Mouse (Mus musculus): ENCODE measurements at regions not wholly inside any gene's neighbourhood (a gene's known extent, or its start where the extent isn't known, plus 50 kb on each side); places are given as distances from the start of the nearest gene placed in this dataset.
A peak's percentile ranks its signal among the peaks of the same experiment; 100 is the strongest.
"Not testable (repeated sequence)": the region's sequence is repeated elsewhere in the genome, so short reads cannot be mapped to it uniquely, and the experiment has no call there.

DNA sequence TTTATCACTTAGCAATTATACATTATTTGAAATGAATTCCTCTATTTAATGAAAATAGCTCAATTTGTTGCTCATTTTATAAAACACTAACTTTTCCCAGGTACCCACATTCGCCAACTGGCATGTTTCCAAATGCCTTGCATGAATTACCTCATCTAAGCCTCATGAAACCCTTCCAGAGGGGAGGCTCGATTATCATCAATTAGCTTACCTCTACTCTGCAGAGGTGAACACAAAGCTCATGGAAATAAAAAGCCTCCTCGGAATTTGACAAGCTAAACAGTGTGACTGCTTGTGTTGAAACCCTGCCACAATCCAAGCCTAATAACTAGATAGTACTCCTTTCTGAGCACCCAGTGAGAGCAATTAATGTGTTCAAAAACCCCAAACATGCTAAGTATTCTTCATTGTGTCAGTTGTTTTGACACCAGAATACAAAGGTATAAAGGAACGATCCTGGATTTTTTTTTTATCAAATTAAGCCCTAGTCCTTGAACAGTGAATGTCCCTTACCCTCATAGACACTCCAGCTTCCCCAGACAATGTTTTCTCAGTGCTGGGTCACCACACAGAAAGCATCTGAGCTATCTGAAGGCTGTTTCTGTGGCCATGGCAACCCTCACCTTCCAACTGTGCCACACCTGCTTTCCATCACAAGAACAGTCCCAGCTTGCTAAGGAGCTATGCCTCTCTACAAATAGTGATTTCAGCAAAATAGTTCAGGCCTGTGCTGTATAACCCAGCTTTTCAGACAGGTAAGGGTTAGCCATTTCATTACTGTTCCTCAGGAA is 530.4 kb downstream of the Rapgef2 start:
- no peak for DNase-seq

DNA sequence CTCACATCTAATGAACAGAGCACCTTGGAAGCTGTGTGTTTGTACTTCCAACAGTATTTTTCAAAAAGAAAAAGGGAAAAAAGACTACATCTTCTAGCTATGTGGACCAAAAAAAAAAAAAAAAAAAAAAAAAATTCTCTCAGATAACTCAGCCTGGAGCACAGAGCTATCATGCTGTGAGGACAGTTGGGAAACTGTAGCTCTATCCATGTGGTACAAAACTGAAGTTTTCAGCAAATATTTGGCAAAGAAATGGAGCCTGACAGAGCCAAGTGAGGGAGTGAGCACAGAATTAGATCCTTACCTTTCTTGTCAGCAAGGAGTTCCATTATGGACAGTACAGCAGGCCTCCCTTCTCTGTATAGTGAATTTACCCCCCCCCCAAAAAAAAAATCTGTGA is 550.2 kb downstream of the Rapgef2 start:
- DNase-seq: no peak

DNA sequence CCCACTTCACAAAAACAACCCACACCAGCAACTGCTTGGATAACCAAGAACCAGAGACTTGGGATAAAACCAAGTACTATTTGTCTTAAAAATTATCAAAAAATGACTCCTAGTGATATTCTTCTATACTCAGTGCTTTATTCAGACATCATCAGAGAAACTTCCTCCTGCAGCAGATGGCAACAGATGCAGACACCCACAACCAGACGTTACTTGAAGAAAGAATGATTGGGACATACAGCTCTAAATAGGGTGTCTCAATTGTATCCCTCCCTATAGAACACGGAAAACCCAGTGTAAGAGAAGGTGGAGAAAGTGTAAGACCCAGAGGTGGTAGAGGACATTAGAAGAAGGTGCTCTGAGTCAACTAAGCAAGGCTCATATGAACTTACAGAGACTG is 569.6 kb downstream of the Rapgef2 start:
- no peak for DNase-seq

DNA sequence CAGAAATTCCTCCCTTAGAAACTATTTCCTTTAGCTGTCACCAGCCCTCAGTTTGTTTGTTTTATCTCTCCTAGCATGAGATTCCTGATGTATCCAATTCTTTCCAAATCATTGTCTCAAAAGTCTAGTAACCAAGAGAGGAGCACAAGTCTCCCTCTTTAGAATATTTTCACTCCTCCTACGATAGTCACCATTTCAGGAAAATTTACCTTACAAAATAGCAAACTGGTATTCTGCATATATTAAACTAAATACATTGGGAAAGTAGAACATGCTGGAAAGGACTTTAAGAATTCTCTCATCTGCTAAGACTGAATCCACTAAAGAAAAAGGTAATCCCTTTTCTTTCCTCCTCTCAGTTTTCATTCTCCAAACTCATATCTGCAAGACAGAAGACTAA is 578.6 kb downstream of the Rapgef2 start:
- no peak for DNase-seq

DNA sequence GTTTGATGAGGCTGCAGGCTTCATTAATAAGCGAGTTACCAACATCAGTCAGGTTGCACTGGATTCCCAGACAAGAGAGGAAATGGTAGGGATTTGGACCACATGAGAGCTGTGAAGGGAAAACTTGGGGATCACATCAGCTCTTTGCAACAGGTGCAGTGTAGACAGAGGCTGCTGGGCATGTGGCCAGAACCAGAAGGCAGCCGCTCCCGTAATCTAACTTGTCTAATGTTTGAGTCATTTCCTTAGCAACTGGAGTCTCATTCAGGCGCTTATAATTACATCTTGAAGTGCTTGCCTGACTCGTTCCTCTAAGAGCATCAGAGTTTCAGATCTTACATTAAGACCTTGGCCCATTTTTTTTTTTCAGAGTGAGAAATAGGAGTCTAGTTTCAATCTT is 587.4 kb downstream of the Rapgef2 start:
- peak; percentile 13 for DNase-seq

DNA sequence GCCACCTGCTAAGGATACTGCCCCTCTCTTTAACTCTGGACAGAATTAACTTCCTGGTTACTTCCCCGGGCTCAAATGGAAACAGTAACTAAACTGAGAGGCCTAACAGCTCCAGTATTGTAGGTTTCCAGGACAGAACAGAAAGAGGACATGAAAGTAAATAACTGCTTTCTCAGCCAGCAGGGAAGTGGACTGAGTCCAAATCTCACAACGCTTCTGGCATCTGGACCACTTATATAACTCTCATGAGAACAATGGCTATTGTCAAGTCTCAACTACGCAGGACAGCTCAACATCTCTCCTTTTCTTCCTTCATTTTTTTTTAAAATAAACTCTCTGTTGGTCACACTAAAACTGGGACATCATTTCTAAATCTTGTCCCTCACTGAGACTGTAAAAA is 594.8 kb downstream of the Rapgef2 start:
- DNase-seq: no peak

DNA sequence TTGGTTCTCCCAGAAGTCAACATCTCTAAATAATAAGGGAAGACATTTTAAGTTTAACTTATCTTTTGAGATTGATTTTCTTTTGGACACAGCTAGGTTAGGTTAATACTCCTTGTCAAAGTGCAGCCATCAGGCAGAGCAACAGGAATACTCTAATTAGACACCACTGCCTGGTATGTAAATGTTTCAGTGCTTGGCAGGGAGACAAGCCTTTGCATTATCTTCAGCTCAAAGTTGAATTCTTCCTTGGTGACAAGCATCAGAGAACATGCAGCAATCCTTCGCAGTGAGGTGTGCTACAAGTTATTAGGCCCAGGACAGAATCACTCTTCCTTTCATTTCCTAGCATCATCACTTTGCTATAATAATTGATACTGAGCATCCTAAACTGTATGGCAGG is 608.7 kb downstream of the Rapgef2 start:
- DNase-seq: no peak

DNA sequence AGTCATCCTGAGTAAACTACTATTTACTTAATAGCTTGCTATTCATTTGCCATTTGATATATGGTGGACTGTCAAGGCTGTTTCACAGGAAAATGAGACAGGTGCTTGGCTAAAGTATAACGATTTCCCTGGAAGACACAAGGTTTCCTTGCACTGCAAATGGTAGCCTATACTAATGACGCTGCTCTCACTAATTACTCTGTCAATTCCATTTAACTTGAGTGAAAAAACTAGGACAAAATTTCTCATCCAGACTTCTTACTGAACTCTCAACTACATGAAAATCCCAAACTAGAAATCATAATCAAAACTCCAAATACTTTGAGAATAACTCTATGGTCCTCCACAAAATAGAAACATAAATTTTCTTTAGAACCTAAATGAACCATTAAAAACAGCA is 609.5 kb downstream of the Rapgef2 start:
- no peak for DNase-seq

DNA sequence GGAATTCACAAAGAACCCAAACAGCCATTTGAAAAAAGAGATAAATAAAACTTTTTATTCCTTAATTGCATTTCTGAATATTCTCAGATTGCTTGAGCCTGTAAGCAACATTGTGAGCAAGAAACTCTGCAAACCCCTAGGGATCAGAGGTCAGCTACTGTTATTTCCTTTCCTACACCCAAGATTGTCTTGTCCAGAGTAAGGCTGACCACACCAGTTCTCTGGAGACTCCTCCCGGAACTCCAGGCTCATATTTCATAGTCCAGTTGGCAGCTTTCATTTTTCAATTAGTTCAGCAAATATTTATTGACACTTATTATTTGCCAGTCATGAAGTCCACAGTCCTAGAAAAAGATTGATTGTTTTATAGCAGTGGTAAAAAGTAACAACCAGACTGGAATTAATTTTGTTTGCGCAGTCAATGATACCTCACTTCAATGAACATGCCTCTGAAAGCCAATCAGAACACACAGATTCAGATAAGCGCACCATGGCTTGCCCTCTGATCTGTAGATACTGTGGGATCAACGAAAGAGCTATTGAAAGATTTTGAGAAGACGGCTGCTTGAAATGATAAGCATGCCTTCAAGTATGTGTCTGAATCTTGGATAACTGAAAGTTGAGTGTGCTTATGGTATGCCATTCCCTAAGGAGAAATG is 611.7 kb downstream of the Rapgef2 start:
- DNase-seq: no peak

DNA sequence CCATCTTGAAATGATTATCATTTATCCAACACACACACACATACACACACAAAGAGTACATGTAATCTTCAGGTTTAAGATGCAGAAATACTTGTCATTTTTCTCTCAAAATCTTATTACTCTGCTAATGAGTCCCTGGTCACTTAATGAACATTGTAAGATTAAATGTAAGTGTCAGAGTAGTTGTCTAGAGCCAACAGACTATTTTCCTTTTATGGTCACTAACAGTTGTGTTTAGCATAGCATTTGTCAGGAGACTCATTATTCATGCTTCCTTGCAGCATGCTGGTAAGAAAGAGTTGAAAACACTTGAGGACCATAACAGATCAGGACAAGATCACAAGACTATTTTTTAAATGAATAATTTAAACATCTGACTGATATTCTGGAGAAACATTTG is 618.3 kb downstream of the Rapgef2 start:
- no peak for DNase-seq

DNA sequence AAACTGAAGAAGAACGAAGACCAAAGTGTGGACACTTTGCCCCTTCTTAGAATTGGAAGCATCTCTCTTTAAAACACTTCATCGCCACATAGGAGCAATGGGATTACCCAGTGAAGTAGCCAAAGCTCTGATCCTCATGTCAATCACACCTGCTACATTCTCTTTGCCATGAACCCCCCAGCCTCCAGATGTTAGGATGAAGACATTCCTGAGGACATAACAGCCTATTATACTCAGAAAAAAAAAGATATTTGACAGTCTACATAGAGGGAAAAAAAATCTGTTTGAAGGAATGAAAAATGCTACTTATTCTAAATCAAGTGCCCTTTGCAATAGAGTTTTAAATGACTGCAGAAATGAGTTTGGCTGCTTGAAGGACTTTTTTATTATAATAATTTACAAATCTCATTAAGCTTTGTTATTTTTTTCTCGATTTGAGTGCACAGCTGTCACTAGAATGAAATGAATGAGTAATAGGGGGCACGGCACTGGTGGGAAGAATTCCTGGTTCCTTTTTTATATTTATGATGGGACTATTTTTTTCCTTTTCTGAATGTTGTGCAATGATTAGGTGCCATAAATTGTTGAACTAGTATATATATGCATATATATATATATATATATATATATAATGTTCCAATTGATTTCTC is 618.8 kb downstream of the Rapgef2 start:
- no peak for DNase-seq

DNA sequence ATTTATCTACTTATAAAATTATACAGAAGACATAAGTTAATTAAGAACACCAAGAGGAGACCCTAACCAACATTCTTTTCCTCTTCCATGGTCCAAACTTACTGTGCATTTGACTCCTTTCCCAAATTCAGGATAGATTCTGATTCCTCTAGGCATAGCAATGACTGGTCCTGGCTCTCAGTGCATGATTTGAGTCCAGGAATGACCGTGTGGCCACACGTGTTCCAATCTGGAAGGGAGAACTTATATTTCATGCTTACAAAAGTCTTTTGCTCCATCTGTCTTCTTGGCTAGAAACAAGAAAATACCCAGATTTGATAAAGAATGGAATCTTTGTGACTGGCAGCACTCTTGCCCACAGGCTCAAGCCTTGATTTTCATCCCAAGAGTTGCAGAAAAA is 638.2 kb downstream of the Rapgef2 start:
- DNase-seq: no peak

DNA sequence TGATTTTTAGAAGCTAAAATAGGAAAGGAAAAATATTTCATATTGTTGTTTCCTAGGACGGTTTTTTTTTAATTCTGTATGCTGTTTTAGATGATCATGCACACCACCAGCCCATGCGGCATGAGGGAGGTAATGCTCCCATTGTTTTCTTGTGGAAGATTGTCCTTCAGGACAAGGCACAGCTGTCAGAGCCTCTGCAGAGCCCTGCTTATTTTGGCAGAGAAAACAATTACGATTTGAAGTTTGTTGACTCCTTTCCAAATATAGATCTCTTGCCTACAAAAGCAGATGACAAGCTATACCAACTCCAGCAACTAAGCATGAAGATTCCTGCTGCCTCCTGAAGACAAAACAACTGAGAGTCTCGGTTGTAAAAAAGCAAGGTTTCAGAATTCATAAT is 650.9 kb downstream of the Rapgef2 start:
- DNase-seq: no peak

DNA sequence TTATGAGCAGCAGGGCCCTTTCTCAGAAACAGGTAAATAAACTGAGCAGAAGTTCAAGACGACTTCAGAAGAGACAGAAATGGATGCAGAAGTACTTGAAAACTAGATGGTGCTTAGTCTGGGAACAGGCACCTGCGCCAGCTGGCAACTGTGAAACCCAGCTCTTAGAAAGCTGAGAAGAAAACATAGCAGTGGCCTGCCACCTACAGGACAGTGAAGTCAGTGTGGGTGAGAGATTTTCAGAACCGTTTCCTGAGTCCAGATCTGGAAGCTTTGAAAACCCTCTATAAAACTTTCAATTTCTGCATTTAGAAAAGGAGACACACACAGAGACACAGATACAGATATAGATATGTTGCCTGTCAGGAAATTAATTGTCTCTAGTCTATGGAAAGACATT is 667.4 kb downstream of the Rapgef2 start:
- DNase-seq: peak; percentile 56

DNA sequence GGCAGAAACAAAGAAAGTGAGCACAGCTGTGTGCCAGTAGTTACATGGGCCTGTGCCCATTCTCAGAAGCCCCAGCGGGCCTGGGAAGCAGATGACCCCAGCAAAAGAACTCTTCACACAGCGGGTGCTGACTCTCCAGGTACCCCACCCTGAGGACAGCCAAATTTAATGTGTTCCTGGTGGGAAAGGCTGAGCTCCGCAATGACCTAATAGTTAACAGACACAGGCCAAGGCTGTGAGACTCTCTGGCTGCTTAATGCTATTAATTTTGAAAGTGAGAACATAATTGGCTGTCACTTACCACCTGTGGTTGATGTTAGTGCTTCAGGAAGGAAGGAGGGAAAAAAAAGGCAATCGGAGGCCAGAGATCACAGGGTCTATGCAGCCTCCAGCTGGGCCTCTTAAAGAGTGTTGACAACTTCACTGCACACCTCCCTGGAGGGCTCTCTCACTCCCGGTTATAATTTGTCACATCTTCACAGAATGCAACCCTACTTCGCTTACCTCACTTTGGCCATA is 691.5 kb downstream of the Rapgef2 start:
- DNase-seq: no peak

DNA sequence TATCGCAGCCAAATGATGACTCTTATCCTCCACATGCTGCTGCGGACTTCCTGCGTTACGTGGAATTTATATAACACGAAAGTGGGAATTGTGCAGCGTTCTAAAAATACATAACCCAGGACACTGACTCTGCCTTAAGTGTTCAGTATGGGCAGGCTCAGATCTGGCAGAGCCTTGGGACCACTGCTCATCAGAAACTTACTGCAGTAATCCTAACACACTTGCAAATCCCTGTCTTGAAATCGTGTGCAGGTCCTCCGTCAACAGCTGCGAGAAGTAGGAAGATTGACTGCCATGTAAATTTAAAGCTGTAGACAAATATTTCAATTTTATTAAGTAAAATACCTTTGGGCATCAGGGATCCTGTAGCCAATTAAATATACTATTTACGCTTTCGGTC is 692.0 kb downstream of the Rapgef2 start:
- no peak for DNase-seq

DNA sequence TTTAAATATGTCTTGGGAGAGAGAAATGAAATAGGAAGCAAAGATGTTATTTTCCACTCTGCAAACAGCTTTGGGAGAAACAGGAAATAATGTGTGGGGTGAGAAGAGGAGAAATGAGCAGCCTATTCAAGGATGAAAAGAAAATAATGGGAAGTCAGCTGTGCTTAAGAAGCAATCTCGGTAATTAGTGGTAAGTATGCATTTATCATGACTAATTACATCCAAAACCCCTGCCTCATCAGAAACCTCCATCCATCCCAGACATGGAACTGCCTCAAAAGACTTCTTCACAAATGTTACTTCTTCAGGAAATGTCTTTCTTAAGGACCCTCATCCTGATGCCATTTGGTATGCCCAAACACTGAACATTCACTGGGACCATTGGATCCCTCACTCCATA is 699.7 kb downstream of the Rapgef2 start:
- DNase-seq: no peak

DNA sequence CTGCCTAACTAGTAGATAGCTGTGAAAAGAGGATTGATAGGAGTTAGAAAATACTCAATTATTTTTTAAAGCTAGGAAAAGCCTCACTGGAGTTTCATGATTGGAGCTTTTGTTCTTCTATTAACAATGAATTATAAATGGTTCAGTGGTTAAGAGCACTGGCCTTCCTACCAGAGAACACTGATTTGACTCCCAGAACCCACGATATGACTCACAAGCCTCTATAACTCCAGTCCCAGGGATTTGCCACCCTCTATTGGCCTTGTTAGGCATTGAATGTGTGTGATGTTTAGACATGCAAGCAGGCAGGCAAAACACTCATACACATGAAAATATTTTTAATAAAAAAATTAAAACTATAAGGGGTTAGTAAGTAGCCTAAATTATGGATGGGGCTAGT is 704.4 kb downstream of the Rapgef2 start:
- DNase-seq: no peak

DNA sequence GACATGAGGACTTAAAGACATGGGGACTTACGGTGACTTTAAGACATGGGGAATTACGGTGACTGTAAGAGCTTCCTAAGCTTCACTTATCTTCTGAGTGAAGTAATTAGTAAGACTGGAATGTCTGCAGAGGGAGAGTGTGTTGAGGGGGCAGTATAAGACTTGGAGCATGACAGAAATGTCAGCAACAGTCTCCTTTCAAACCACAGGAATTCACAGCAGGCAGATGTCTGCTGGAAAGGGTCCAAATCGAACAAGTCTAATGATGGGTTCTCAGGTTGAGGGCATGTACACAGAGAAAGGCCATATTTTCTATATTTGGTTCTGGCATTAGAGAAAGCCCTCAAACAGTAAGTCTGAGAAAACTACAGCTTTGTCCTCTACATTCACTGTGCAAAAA is 705.2 kb downstream of the Rapgef2 start:
- no peak for DNase-seq

DNA sequence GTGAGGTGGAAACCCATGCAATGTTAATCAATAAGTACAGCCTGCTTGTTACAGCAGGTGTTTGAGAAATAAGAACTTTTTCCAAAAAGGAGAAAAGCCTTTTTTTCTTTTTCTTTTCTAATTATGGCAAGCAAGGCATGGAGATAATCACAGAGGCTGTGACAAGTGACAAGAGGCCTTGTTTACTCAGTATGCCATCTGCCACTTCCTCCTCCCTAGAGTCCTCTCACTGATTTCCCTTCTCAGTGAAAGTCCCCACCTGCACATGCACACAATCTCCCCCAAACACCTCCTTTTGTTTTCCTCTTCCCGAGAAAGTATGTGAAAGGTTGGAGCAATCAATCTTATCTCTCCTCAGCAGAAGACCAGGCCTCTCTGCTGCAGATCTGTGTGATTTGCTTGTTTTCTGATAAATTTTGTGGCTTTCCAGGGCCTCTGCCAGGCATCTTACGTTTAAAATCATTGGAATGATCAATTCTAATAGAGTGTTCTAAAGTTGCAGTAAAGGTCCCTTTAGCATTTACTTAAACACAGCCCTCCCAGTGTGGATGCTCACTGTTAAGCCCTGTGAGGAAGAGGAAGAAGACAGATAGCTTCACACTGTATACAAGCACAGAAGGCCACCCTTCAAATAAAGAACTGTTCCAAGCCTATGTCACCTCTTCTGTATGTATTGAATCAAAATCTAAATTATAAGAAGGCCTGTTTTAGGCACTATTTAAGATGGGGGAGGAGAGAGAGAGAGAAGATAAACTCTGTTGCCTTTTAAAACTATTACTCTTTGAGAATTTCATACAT is 710.5 kb downstream of the Rapgef2 start:
- DNase-seq: no peak

DNA sequence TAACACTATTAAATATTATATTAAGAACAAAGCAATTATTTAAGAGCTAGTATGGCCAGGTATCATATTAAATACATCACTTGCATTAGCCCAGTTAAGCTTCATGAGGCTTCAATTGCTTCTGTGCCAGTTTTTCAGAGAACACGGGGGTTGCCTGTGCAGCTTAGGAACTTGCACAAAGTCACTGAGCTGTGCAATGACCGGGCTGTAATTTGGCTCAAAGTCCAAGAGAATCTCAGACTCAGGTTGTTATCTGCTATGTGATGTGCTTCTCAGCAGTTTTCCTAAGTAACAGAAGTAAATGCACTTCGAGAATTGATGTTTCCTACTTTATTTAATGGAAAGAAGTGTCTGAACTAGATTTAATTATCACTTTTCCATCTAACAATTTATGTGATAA is 711.5 kb downstream of the Rapgef2 start:
- no peak for DNase-seq

DNA sequence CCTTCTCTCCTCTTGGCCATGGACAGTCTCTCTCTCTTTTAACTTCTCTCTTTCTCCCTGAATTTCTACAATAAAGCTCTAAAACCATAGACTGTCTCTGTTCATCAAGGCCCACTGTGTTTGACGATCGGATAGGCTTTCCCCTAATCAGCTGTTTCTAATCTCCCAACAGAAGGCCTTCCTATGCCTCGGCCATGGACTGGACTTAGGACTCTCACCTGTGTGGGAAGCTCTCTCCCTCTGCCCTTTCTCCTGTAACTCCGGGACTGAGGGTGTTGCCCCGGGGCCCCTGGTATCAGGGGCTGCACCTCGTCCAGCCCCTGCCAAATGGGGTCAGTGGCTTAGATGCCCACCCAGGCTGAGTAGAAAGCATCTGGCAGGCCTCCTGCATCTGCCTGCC is 713.0 kb downstream of the Rapgef2 start:
- no peak for DNase-seq

DNA sequence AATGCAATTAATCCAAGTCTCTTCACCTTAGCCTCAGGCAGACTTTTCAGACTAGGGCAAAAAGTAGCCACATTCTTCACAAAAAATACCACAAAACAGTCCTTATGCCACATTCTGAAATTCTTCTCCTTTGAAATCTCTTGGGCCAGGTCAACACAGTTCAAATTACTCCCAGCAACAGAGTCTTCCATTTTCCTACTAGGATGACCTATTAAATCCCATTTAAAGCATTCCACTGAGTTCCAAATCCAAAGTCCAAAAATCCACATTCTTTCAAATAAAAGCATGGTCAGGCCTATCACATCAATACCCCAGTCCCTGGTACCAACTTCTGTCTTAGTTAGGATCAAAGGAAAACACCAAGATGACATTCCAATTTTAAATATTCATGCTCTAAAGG is 721.4 kb downstream of the Rapgef2 start:
- not testable (repeated sequence) for DNase-seq
